Mouse (Mus musculus): Measurements from ENCODE around the gene Fam20a. TPM values are rescaled to one million over a fixed set of nuclear protein-coding genes. Genes with fewer than 3 reads are reported as not detected.

Fam20a gene
- polyA plus RNA-seq (2014; fragmentation: Nextera tagmentation; extraction: Ambion mirVana), result 2.3 and 3.0 TPM in 2 replicates

DNA sequence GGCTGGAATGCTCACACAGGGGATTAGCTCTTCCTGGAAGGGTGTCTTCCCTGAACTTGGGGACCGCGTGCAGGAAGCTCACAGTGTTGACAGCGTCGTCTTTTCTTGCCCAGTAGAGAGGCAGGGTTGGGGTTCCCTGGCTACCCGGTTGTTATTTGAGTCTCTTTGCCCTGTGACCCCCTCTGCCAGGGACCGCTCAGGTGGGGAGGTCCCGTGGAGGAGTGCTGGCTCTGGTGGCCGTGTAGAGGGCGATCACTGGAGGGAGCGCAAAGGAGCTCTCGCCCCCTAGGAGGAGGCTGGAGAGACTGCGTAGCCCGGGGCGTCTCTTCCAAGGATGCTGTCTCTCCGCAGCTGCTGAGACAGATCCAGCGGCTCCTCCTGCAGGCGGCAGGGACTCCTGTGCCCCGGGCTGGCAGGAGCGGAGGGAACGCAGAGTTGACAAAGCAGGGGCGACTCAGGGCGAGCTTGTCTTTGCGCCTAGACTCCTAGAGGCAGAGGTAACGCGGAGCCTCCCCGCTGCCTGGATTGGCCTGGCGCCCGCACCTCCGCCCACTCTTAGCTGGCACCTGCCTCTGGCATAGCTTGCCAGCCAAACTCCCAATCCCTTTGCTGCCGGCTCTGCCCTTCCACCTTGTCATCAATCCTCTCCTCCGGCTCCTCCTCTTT, at the start of gene Fam20a:
TSS of gene Fam20a (minus strand) at position 499 of the 666 bp plus-strand sequence.
- peak within 1 kb of the TSS; percentile 44 for H3K4me3 ChIP-seq (ENCODE audit: low read depth, low read length)
- H3K9ac ChIP-seq (ENCODE audit: low read length), result peak within 1 kb of the TSS; percentile 49
- H3K4me2 ChIP-seq (ENCODE audit: low read depth, low read length, severe bottlenecking), result peak within 1 kb of the TSS; percentile 93
- peak; percentile 72 for ATAC-seq (replicated peaks; ENCODE audit: low FRiP score)
- peaks cover 14% of the 10 kb centered on the region; the same call in 1 of the 2 replicates for H3K27me3 ChIP-seq (ENCODE audit: control insufficient read depth, insufficient read depth, low read length)
- 2% methylated on average over 31 of the region's 31 CpGs for WGBS
- H3K36me3 ChIP-seq (ENCODE audit: control insufficient read depth, insufficient read depth, low read length), result no peaks in the 10 kb centered on the region
- no peaks in the 10 kb centered on the region for H3K9me3 ChIP-seq (ENCODE audit: control insufficient read depth, low read length)
- peak; percentile 72 for DNase-seq (ENCODE audit: low spot score)
- no peak within 1 kb of the TSS for H3K27ac ChIP-seq (ENCODE audit: low read depth, low read length)
- peaks cover 5% of the 10 kb centered on the region; the same call in 1 of the 2 replicates for H3K4me1 ChIP-seq (replicated peaks; ENCODE audit: control insufficient read depth, insufficient read depth, low read length)

- no peak overlapping the region for H3K4me2 ChIP-seq (ENCODE audit: low read depth, low read length, severe bottlenecking)
- no peaks in the 10 kb centered on the region for H3K4me1 ChIP-seq (replicated peaks; ENCODE audit: control insufficient read depth, insufficient read depth, low read length)
- DNase-seq (ENCODE audit: low spot score) (no peak), ATAC-seq (replicated peaks; ENCODE audit: low FRiP score) (no peak)
- H3K27me3 ChIP-seq (ENCODE audit: control insufficient read depth, insufficient read depth, low read length), result no peaks in the 10 kb centered on the region
- H3K4me3 ChIP-seq (ENCODE audit: low read depth, low read length), result no peak overlapping the region
- H3K36me3 ChIP-seq (ENCODE audit: control insufficient read depth, insufficient read depth, low read length), result no peaks in the 10 kb centered on the region
- 84% methylated on average over 1 of the region's 1 CpGs for WGBS
- H3K9me3 ChIP-seq (ENCODE audit: control insufficient read depth, low read length), result no peaks in the 10 kb centered on the region; the same call in 1 of the 2 replicates
- H3K27ac ChIP-seq (ENCODE audit: low read depth, low read length), result no peak overlapping the region
- no peak overlapping the region for H3K9ac ChIP-seq (ENCODE audit: low read length)
These were observed 49.3 kb upstream of the Fam20a start for GRCm38 (mm10) chr11:109771381-109771780.

- Histone ChIP-seq H3K4me2 (ENCODE audit: low read depth, low read length, severe bottlenecking) (no peak overlapping the region), H3K4me1 (replicated peaks; ENCODE audit: control insufficient read depth, insufficient read depth, low read length) (no peaks in the 10 kb centered on the region), H3K4me3 (ENCODE audit: low read depth, low read length) (no peak overlapping the region), H3K9ac (ENCODE audit: low read length) (no peak overlapping the region), H3K27me3 (ENCODE audit: control insufficient read depth, insufficient read depth, low read length) (no peaks in the 10 kb centered on the region), H3K36me3 (ENCODE audit: control insufficient read depth, insufficient read depth, low read length) (no peaks in the 10 kb centered on the region), H3K9me3 (ENCODE audit: control insufficient read depth, low read length) (no peaks in the 10 kb centered on the region; the same call in 1 of the 2 replicates), H3K27ac (ENCODE audit: low read depth, low read length) (no peak overlapping the region)
- DNase-seq (ENCODE audit: low spot score) (no peak), ATAC-seq (replicated peaks; ENCODE audit: low FRiP score) (no peak)
- 87% methylated on average over 14 of the region's 14 CpGs for WGBS
These were observed 48.1 kb upstream of the Fam20a start for GRCm38 (mm10) chr11:109770185-109770584.

- ATAC-seq (replicated peaks; ENCODE audit: low FRiP score), result no peak
These were observed 47.0 kb upstream of the Fam20a start for GRCm38 (mm10) chr11:109769091-109769490.

GRCm38 (mm10) chr11:109760063-109760462, 38.0 kb upstream of the Fam20a start:
- DNase-seq (ENCODE audit: low spot score), result no peak
- no peaks in the 10 kb centered on the region for H3K9me3 ChIP-seq (ENCODE audit: control insufficient read depth, low read length)
- no peaks in the 10 kb centered on the region for H3K36me3 ChIP-seq (ENCODE audit: control insufficient read depth, insufficient read depth, low read length)
- no peaks in the 10 kb centered on the region for H3K4me1 ChIP-seq (replicated peaks; ENCODE audit: control insufficient read depth, insufficient read depth, low read length)
- H3K4me3 ChIP-seq (ENCODE audit: low read depth, low read length), result no peak overlapping the region
- H3K9ac ChIP-seq (ENCODE audit: low read length), result no peak overlapping the region
- H3K4me2 ChIP-seq (ENCODE audit: low read depth, low read length, severe bottlenecking), result no peak overlapping the region
- no peak overlapping the region for H3K27ac ChIP-seq (ENCODE audit: low read depth, low read length)
- ATAC-seq (replicated peaks; ENCODE audit: low FRiP score), result no peak
- 90% methylated on average over 7 of the region's 7 CpGs for WGBS
- H3K27me3 ChIP-seq (ENCODE audit: control insufficient read depth, insufficient read depth, low read length), result no peaks in the 10 kb centered on the region

More at GRCm38 (mm10) chr11:109769091-109769490, 47.0 kb upstream of the Fam20a start:
- Histone ChIP-seq H3K36me3 (ENCODE audit: control insufficient read depth, insufficient read depth, low read length) (no peaks in the 10 kb centered on the region), H3K4me2 (ENCODE audit: low read depth, low read length, severe bottlenecking) (no peak overlapping the region), H3K9ac (ENCODE audit: low read length) (no peak overlapping the region), H3K27ac (ENCODE audit: low read depth, low read length) (no peak overlapping the region), H3K27me3 (ENCODE audit: control insufficient read depth, insufficient read depth, low read length) (no peaks in the 10 kb centered on the region), H3K4me1 (replicated peaks; ENCODE audit: control insufficient read depth, insufficient read depth, low read length) (no peaks in the 10 kb centered on the region), H3K9me3 (ENCODE audit: control insufficient read depth, low read length) (no peaks in the 10 kb centered on the region), H3K4me3 (ENCODE audit: low read depth, low read length) (no peak overlapping the region)
- WGBS, result 74% methylated on average over 5 of the region's 5 CpGs
- DNase-seq (ENCODE audit: low spot score), result no peak

DNA sequence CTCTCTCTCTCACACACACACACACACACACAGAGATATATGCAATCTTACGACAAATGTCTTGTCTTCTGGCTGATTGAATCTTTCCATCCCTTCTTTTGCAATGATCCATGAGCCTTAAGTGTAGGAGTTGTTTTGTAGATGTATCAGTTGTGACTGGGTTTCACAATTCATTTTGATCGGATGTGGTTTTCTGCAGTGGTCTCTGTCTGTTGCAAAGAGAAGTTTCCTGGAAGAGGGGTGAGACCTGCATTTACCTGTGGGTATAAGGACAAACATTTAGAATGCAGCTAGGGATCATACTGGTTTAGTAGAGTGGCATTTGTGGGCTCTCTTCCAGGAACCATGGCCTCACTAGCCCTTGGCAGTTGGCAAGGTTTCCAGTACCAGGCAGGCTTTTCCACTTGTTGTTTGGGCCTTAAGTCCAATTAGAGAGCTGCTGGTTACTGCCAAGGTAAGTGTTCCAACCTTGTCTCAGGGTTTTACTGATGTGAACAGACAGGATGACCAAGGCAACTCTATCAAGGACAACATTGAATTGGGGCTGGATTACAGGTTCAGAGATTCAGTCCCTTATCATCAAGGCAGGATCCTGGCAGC, 36.6 kb upstream of the Fam20a start:
- Histone ChIP-seq H3K4me2 (ENCODE audit: low read depth, low read length, severe bottlenecking) (no peak overlapping the region), H3K27me3 (ENCODE audit: control insufficient read depth, insufficient read depth, low read length) (no peaks in the 10 kb centered on the region), H3K27ac (ENCODE audit: low read depth, low read length) (no peak overlapping the region), H3K36me3 (ENCODE audit: control insufficient read depth, insufficient read depth, low read length) (no peaks in the 10 kb centered on the region), H3K4me1 (replicated peaks; ENCODE audit: control insufficient read depth, insufficient read depth, low read length) (no peaks in the 10 kb centered on the region), H3K9ac (ENCODE audit: low read length) (no peak overlapping the region), H3K9me3 (ENCODE audit: control insufficient read depth, low read length) (no peaks in the 10 kb centered on the region), H3K4me3 (ENCODE audit: low read depth, low read length) (no peak overlapping the region)
- WGBS, result 88% methylated on average over 2 of the region's 2 CpGs
- ATAC-seq (replicated peaks; ENCODE audit: low FRiP score), result no peak
- no peak for DNase-seq (ENCODE audit: low spot score)

DNA sequence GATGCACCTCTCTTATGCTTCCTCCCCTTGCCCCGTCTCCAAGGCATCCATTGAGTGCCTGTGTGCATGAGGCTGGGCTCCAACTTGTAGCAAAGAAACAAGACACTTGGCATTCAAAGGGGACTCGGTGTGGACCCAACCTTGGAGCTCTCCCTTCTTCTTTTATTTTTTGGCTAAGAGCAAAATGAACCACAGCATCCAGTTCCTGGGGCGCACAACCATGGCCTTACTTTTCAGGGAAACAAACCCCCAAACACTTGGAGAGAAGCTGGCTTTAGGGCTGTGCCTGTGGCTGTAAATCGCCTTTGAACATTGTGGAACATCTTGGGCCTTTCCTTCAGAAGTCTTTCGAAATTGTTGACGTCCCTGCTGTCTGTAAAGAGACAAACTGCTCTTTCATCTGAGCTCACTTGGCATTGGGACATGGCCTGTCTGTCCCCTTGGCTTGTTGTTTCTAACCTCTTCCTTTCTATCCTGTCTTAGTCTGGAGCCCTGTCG, 32.1 kb upstream of the Fam20a start:
- no peak overlapping the region for H3K9ac ChIP-seq (ENCODE audit: low read length)
- H3K9me3 ChIP-seq (ENCODE audit: control insufficient read depth, low read length), result no peaks in the 10 kb centered on the region
- DNase-seq (ENCODE audit: low spot score) (no peak), ATAC-seq (replicated peaks; ENCODE audit: low FRiP score) (no peak)
- no peaks in the 10 kb centered on the region for H3K4me1 ChIP-seq (replicated peaks; ENCODE audit: control insufficient read depth, insufficient read depth, low read length)
- WGBS, result 82% methylated on average over 7 of the region's 7 CpGs
- H3K4me3 ChIP-seq (ENCODE audit: low read depth, low read length), result no peak overlapping the region
- H3K4me2 ChIP-seq (ENCODE audit: low read depth, low read length, severe bottlenecking), result no peak overlapping the region
- no peak overlapping the region for H3K27ac ChIP-seq (ENCODE audit: low read depth, low read length)
- no peaks in the 10 kb centered on the region for H3K36me3 ChIP-seq (ENCODE audit: control insufficient read depth, insufficient read depth, low read length)
- no peaks in the 10 kb centered on the region for H3K27me3 ChIP-seq (ENCODE audit: control insufficient read depth, insufficient read depth, low read length)

DNA sequence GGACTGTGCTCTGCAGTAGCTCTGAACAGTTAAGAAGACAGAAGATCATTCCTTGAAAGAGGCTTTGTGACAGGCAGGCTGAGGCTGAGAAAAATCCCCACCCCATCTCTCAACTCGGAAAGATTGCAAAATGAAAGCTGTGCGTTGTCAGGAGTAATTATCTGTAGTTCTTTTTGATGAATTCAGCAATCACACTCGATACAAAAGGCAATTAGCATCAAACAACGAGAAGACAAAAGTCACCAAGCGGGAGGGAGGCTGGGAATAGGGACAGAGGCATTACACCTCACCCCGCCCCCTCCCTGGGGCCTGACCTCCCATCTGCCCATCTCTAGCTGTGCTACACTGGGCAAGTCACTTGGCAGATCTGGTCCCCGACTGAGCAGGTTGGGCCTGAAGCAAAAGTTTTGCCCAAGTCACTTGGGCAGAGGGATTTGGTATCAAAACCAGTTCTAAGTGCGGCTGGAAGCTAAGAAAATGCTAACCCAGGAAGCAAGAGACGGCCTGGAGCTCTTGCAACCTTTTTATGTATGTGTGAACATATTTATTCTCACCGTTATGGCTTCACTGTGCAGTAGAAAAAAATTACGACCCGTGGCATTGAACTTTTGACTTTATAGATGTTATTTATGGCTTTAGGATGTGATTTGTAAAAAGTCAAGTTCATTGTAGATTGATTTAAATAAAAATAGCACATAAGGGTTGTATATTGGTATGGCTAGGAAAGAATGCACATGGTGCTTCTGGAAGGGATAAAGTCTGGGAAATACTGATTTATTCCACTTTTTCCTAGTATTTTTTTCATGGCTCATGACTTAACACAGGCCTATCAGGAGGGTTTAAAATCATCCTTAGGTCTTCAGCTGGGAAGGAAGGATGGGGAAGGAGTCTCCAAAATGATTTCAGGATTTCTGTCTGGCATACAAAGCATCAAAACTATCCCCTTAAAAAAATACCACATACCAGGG, 29.8 kb upstream of the Fam20a start:
- no peak for DNase-seq (ENCODE audit: low spot score)
- H3K4me2 ChIP-seq (ENCODE audit: low read depth, low read length, severe bottlenecking), result no peak overlapping the region
- 36% methylated on average over 12 of the region's 12 CpGs for WGBS
- H3K4me1 ChIP-seq (replicated peaks; ENCODE audit: control insufficient read depth, insufficient read depth, low read length), result no peaks in the 10 kb centered on the region
- no peak overlapping the region for H3K4me3 ChIP-seq (ENCODE audit: low read depth, low read length)
- no peaks in the 10 kb centered on the region for H3K9me3 ChIP-seq (ENCODE audit: control insufficient read depth, low read length)
- no peak overlapping the region for H3K9ac ChIP-seq (ENCODE audit: low read length)
- no peak for ATAC-seq (replicated peaks; ENCODE audit: low FRiP score)
- no peak overlapping the region for H3K27ac ChIP-seq (ENCODE audit: low read depth, low read length)
- no peaks in the 10 kb centered on the region for H3K36me3 ChIP-seq (ENCODE audit: control insufficient read depth, insufficient read depth, low read length)
- H3K27me3 ChIP-seq (ENCODE audit: control insufficient read depth, insufficient read depth, low read length), result no peaks in the 10 kb centered on the region

Data from forebrain, embryonic 11.5 days (tissue).